Mouse (Mus musculus): ENCODE measurements around the gene Plcl2. TPM values are rescaled to one million over a fixed set of nuclear protein-coding genes. Genes with fewer than 3 reads are reported as not detected.
"Not testable (repeated sequence)": the region's sequence is repeated elsewhere in the genome, so short reads cannot be mapped to it uniquely, and the experiment has no call there.

Plcl2 gene
- polyA plus RNA-seq, 1 experiment: not detected

DNA sequence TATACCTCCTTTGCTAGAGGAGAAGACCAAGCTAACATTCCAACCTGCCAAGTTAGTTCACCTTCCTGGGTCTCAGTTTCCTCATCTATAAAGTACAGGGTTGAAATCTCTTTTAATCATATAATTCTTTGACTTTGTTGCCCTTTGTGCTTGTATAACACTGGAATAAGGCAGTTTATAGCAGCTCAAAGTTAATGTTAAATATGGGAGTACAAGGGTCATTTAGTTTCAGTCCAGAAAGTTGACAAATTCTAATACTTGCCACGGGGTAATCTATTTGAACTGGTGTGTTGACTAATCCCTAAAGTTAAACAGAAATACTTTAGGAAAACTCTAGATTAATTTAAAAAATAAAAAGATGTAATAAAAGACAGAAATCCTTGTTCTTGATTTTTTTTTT is 35.7 kb downstream of the Plcl2 start:
- Histone ChIP-seq H3K4me3 (ENCODE audit: insufficient read depth, low read depth, low read length) (no peak overlapping the region), H3K4me1 (ENCODE audit: control insufficient read depth, insufficient read depth, low read length) (no peaks in the 10 kb centered on the region), H3K27ac (ENCODE audit: insufficient read depth, low read depth, low read length) (no peak overlapping the region)
- WGBS: 92% methylated on average over 1 of the region's 1 CpGs
- TF ChIP-seq CTCF (IDR thresholded peaks at IDR 0.05; ENCODE audit: insufficient read depth, low read depth, low read length) (no peak), POLR2A (IDR thresholded peaks at IDR 0.05; ENCODE audit: insufficient read depth, low read depth, low read length) (no peak)

DNA sequence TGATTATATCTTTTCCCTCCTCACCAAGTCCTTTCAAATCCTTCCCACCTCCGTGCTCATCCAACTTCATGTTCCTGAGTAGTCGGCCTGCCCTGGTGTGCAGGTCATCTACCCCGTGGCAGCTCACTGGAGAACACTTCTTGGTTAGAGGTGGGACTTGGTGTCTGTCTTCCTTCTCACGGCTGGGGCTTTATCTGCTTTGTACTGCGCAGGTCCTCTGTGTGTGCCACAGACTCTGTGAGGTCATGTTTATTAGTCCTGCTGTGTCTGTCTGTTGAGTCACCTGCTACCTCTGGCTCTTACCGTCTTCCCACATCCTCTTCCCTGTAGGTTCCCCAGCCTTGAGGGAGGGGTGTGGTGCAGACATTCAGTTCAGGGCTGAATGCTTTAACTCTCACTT is 36.1 kb downstream of the Plcl2 start:
- 79% methylated on average over 6 of the region's 6 CpGs for WGBS
- Histone ChIP-seq H3K4me1 (ENCODE audit: control insufficient read depth, insufficient read depth, low read length) (no peaks in the 10 kb centered on the region), H3K4me3 (ENCODE audit: insufficient read depth, low read depth, low read length) (no peak overlapping the region), H3K27ac (ENCODE audit: insufficient read depth, low read depth, low read length) (no peak overlapping the region)
- TF ChIP-seq POLR2A (IDR thresholded peaks at IDR 0.05; ENCODE audit: insufficient read depth, low read depth, low read length): no peak
- no peak for TF ChIP-seq CTCF (IDR thresholded peaks at IDR 0.05; ENCODE audit: insufficient read depth, low read depth, low read length)

DNA sequence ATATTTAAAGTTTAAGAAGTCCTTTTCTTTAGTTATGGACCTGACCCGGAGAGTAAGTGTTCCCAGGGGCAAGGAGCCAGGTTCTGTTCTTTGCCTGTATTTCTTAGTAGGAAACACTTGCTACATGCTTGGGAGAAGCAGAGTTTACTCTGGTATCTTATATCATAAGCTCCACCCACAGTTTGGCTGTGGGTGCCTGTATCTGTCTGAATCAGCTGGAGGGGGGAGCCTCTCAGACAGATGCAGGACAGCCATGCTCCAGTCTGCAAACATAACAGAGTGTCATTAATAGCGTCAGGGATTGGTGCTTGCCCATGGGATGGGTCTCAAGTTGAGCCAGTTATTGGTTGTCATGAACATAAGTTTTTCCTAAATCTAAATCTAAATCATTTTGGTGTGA is 42.9 kb downstream of the Plcl2 start:
- H3K4me1 ChIP-seq (ENCODE audit: control insufficient read depth, insufficient read depth, low read length): no peaks in the 10 kb centered on the region
- TF ChIP-seq CTCF (IDR thresholded peaks at IDR 0.05; ENCODE audit: insufficient read depth, low read depth, low read length) (no peak), POLR2A (IDR thresholded peaks at IDR 0.05; ENCODE audit: insufficient read depth, low read depth, low read length) (no peak)

DNA sequence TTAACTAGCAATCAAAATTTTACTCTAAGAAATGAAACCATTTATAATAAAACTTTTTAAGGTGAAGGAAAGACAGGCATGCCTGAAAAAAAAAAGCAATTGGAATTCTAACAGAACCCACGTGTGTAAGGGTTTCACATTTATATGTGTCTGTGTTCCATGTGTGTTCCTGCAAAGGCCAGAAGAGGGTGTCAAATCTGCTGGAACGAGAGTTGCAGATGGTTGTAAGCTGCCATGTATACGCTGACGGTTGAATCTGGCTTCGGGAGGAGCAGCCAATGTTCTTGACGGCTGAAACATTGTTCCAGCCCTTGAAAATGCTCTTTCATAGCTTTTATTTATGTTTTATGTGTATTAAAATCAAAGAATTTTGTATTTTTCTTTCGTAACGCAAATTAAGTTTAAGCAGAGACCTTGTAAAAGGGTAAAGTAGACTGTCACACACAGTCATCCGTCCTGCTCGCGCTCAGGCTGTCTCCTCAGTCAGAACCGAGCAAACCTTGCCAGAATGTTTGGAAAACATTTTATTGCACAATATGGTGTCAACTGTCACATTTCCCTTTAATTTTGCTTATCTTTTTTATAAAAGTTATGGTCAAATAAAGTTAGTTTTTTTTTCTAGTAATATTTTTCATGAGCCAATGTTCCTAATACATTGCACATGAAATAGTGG is 48.5 kb downstream of the Plcl2 start:
- H3K4me1 ChIP-seq (ENCODE audit: control insufficient read depth, insufficient read depth, low read length): peaks cover 5% of the 10 kb centered on the region
- TF ChIP-seq CTCF (IDR thresholded peaks at IDR 0.05; ENCODE audit: insufficient read depth, low read depth, low read length) (no peak), POLR2A (IDR thresholded peaks at IDR 0.05; ENCODE audit: insufficient read depth, low read depth, low read length) (no peak)
- WGBS: 87% methylated on average over 12 of the region's 12 CpGs
- no peak overlapping the region for H3K27ac ChIP-seq (ENCODE audit: insufficient read depth, low read depth, low read length)
- H3K4me3 ChIP-seq (ENCODE audit: insufficient read depth, low read depth, low read length): no peak overlapping the region

More for the DNA sequence above, 42.9 kb downstream of the Plcl2 start:
- H3K27ac ChIP-seq (ENCODE audit: insufficient read depth, low read depth, low read length): no peak overlapping the region
- no peak overlapping the region for H3K4me3 ChIP-seq (ENCODE audit: insufficient read depth, low read depth, low read length)
- 87% methylated on average over 2 of the region's 2 CpGs for WGBS

DNA sequence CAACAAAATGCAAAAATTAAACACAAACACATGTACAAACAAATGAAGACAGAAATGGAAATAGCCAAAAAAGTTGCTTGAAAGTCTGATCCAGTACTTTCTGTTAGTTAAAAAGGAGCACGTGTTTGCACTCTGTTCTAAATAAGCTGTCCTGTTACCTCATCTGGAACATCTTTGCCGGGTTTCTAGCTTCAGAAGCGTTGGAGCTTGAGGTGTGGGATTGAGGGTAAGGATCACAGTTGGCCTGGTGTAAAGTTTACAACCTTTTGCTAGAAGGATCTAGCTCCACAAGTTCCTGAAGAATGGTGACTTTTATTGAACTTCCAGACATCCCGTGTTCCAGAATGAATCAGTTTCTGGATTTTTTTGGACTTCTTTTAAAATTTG is 49.0 kb downstream of the Plcl2 start:
- H3K4me3 ChIP-seq (ENCODE audit: insufficient read depth, low read depth, low read length): no peak overlapping the region
- WGBS: 87% methylated on average over 4 of the region's 4 CpGs
- no peak for TF ChIP-seq CTCF (IDR thresholded peaks at IDR 0.05; ENCODE audit: insufficient read depth, low read depth, low read length)
- TF ChIP-seq POLR2A (IDR thresholded peaks at IDR 0.05; ENCODE audit: insufficient read depth, low read depth, low read length): no peak
- peaks cover 5% of the 10 kb centered on the region for H3K4me1 ChIP-seq (ENCODE audit: control insufficient read depth, insufficient read depth, low read length)
- no peak overlapping the region for H3K27ac ChIP-seq (ENCODE audit: insufficient read depth, low read depth, low read length)

DNA sequence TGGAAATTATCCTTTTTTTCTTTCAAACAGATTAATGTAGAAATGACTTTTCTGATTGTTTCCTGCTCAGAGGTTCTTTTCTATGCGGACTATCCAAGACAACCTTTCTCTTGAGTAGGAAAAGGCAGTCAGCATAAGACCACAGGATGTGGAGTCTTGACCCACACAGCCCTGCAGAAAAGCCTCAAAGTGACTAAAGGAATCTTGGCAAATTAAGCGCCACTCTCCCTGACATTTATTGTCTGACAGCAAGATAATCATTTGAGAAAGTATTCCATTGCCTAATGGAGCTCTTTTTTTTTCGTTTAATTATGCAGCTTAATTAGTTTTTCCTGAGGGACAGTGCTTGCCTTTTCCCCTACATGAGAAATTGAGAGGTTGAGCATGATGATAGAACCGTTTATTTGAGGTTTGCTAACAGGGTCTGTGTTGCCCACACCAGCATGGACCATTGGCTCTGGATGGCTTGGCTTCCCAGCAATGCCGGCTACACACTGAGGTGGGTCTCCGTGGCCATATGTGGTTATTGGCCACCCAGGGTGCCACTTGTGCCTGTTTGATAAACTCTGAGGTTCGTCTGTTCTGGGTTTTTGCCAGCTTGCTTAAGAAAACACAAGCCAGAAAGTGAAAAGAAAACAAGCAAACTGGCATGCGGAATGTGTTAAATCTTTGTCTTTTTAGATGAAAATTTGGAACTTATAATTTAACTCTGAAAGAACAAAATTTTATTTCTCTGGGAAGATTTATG is 56.3 kb downstream of the Plcl2 start:
- H3K4me1 ChIP-seq (ENCODE audit: control insufficient read depth, insufficient read depth, low read length): peaks cover 7% of the 10 kb centered on the region
- no peak overlapping the region for H3K27ac ChIP-seq (ENCODE audit: insufficient read depth, low read depth, low read length)
- TF ChIP-seq POLR2A (IDR thresholded peaks at IDR 0.05; ENCODE audit: insufficient read depth, low read depth, low read length) (no peak), CTCF (IDR thresholded peaks at IDR 0.05; ENCODE audit: insufficient read depth, low read depth, low read length) (no peak)
- no peak overlapping the region for H3K4me3 ChIP-seq (ENCODE audit: insufficient read depth, low read depth, low read length)
- 58% methylated on average over 8 of the region's 8 CpGs for WGBS

DNA sequence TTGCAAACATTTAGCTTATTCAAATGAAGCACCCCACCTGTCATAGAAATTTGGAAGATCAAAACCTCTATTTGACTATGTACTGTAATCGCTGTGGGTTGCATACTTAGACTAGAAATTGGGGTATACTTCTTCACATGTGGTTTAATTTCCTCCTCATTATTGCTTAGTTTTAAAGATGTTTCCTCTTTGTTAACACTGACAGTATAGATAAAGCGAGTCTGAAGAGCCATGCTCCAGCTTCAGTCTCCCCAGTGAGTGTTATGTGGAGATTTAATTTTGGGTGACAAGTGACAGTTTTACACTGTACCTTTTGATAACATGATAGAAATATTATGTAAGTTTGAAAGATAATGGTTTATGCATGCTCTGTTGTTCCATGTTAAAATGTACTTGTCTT is 59.6 kb downstream of the Plcl2 start:
- Histone ChIP-seq H3K4me3 (ENCODE audit: insufficient read depth, low read depth, low read length) (no peak overlapping the region), H3K4me1 (ENCODE audit: control insufficient read depth, insufficient read depth, low read length) (peaks cover 2% of the 10 kb centered on the region), H3K27ac (ENCODE audit: insufficient read depth, low read depth, low read length) (no peak overlapping the region)
- no peak for TF ChIP-seq POLR2A (IDR thresholded peaks at IDR 0.05; ENCODE audit: insufficient read depth, low read depth, low read length)
- no peak for TF ChIP-seq CTCF (IDR thresholded peaks at IDR 0.05; ENCODE audit: insufficient read depth, low read depth, low read length)
- WGBS: 95% methylated on average over 2 of the region's 2 CpGs

DNA sequence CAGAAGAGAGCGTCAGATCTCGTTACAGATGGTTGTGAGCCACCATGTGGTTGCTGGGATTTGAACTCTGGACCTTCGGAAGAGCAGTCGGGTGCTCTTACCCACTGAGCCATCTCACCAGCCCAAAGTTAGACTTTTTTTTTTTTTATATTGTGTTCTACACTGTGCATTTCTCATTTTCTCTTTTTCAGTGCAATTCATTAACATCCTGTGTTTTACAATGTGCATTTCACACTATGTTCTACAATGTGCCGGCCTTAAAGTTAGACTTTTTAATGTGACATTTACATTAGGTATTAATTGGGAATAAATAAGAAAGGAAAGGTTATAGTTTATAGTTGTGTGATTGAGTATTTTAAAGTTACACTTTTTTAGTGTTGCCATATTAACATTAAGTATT is 61.0 kb downstream of the Plcl2 start:
- H3K4me1 ChIP-seq (ENCODE audit: control insufficient read depth, insufficient read depth, low read length); H3K27ac ChIP-seq (ENCODE audit: insufficient read depth, low read depth, low read length); H3K4me3 ChIP-seq (ENCODE audit: insufficient read depth, low read depth, low read length): not testable (repeated sequence)
- WGBS: 95% methylated on average over 5 of the region's 5 CpGs

DNA sequence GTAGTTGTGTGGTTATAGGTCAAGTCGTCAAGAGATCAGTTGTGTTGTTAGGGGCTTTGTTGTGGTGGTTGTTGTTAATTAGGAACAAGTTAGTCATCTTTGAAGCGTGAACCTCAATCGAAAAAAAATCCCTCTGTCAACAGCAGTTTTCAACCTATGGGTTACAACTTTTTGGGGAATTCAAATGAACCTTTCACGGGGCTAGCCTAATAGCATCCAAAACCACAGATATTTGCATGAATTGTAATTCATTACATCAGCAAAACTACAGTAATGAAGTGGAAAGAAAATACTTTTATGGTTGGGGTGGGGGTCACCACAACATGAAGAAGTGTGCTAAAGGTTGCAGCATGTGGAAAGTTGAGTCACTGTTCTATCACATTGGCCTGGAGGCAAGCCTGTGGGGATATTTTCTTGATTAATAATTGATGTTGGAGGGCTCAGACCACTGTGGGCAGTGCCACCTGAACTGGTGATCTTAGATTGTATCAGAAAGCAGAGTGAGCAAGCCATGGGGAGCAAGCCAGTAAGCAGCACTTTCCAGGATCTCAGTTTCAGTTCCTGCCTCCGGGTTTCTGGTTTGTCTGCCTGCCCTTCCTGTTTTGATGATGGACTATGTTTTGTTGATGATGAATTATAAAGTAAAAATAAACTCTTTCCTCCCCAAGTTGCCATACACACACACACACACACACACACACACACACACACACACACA is 61.6 kb downstream of the Plcl2 start:
- no peak overlapping the region for H3K27ac ChIP-seq (ENCODE audit: insufficient read depth, low read depth, low read length)
- H3K4me3 ChIP-seq (ENCODE audit: insufficient read depth, low read depth, low read length): no peak overlapping the region
- 85% methylated on average over 5 of the region's 5 CpGs for WGBS
- no peaks in the 10 kb centered on the region for H3K4me1 ChIP-seq (ENCODE audit: control insufficient read depth, insufficient read depth, low read length)
- TF ChIP-seq POLR2A (IDR thresholded peaks at IDR 0.05; ENCODE audit: insufficient read depth, low read depth, low read length) (no peak), CTCF (IDR thresholded peaks at IDR 0.05; ENCODE audit: insufficient read depth, low read depth, low read length) (no peak)
